Mouse (Mus musculus): Measurements from ENCODE around the gene A630023A22Rik. TPM values are rescaled to one million over a fixed set of nuclear protein-coding genes. Genes with fewer than 3 reads are reported as not detected.

Gene A630023A22Rik
- polyA plus RNA-seq, 1 experiment from 2014 or later, result not detected

GRCm38 (mm10) chr14:34015063-34015462 is 87.5 kb downstream of the A630023A22Rik start, which contains the start of gene Gm30083:
Gene Gm30083, minus strand, starts transcription at chr14:34015182.
- WGBS, result 88% methylated on average over 3 of the region's 3 CpGs
- no peaks in the 10 kb centered on the region for H3K27me3 ChIP-seq
- H3K36me3 ChIP-seq (replicated peaks), result no peaks in the 10 kb centered on the region
- no peaks in the 10 kb centered on the region for H3K9me3 ChIP-seq
- no peak for ATAC-seq (ENCODE audit: low FRiP score)
- no peak within 1 kb of the TSS for H3K4me3 ChIP-seq (replicated peaks)
- no peak within 1 kb of the TSS for H3K27ac ChIP-seq
- no peak within 1 kb of the TSS for H3K9ac ChIP-seq
- H3K4me1 ChIP-seq, result no peaks in the 10 kb centered on the region
- H3K4me2 ChIP-seq, result no peak within 1 kb of the TSS

GRCm38 (mm10) chr14:34002358-34002757 is 100.2 kb downstream of the A630023A22Rik start:
- no peak overlapping the region for H3K9ac ChIP-seq
- no peaks in the 10 kb centered on the region for H3K27me3 ChIP-seq
- no peaks in the 10 kb centered on the region for H3K9me3 ChIP-seq
- no peaks in the 10 kb centered on the region for H3K36me3 ChIP-seq (replicated peaks)
- no peak overlapping the region for H3K4me3 ChIP-seq (replicated peaks)
- no peak overlapping the region for H3K4me2 ChIP-seq
- H3K27ac ChIP-seq, result no peak overlapping the region
- WGBS, result 92% methylated on average over 5 of the region's 5 CpGs
- H3K4me1 ChIP-seq, result no peaks in the 10 kb centered on the region
- no peak for ATAC-seq (ENCODE audit: low FRiP score)

GRCm38 (mm10) chr14:34001445-34001844 is 101.1 kb downstream of the A630023A22Rik start:
- Histone ChIP-seq H3K27me3 (no peaks in the 10 kb centered on the region), H3K9ac (no peak overlapping the region), H3K4me2 (no peak overlapping the region)

More at GRCm38 (mm10) chr14:34001445-34001844, 101.1 kb downstream of the A630023A22Rik start:
- H3K9me3 ChIP-seq, result no peaks in the 10 kb centered on the region
- ATAC-seq (ENCODE audit: low FRiP score), result no peak
- no peak overlapping the region for H3K27ac ChIP-seq
- no peaks in the 10 kb centered on the region for H3K36me3 ChIP-seq (replicated peaks)
- no peak overlapping the region for H3K4me3 ChIP-seq (replicated peaks)
- no peaks in the 10 kb centered on the region for H3K4me1 ChIP-seq

Other genes starting within 250 kb of the A630023A22Rik start
- gene Gdf10, start 179.2 kb downstream of the A630023A22Rik start, polyA plus RNA-seq (2016; fragmentation: Nextera tagmentation; extraction: Ambion mirVana), result 1.7 and 2.5 TPM in 2 replicates
- not detected in 2 replicates for gene Gdf2, start 161.7 kb downstream of the A630023A22Rik start, polyA plus RNA-seq (2016; fragmentation: Nextera tagmentation; extraction: Ambion mirVana)
- gene Rbp3, start 148.8 kb downstream of the A630023A22Rik start, polyA plus RNA-seq (2016; fragmentation: Nextera tagmentation; extraction: Ambion mirVana), result not detected in 2 replicates
- 0.09 and 0.10 TPM in 2 replicates for gene Zfp488, start 124.0 kb downstream of the A630023A22Rik start, polyA plus RNA-seq (2016; fragmentation: Nextera tagmentation; extraction: Ambion mirVana)
- gene Gm30083, start 87.6 kb downstream of the A630023A22Rik start, polyA plus RNA-seq (2016; fragmentation: Nextera tagmentation; extraction: Ambion mirVana), result not detected in 2 replicates
- gene Gm5460, start 86.0 kb downstream of the A630023A22Rik start, polyA plus RNA-seq (2016; fragmentation: Nextera tagmentation; extraction: Ambion mirVana), result not detected in 2 replicates
- gene Antxrl, start 50.0 kb downstream of the A630023A22Rik start, polyA plus RNA-seq (2016; fragmentation: Nextera tagmentation; extraction: Ambion mirVana), result not detected in 2 replicates
- gene Anxa8, start 16.8 kb downstream of the A630023A22Rik start, polyA plus RNA-seq (2016; fragmentation: Nextera tagmentation; extraction: Ambion mirVana), result 0.24 and 0.61 TPM in 2 replicates
- gene Npy4r, start 49.7 kb upstream of the A630023A22Rik start, polyA plus RNA-seq (2016; fragmentation: Nextera tagmentation; extraction: Ambion mirVana), result 0.05 TPM in 1 of 2 replicates, not detected in the other
- 2.2 and 2.5 TPM in 2 replicates for gene Gprin2, start 98.9 kb upstream of the A630023A22Rik start, polyA plus RNA-seq (2016; fragmentation: Nextera tagmentation; extraction: Ambion mirVana)
- gene Syt15, start 116.8 kb upstream of the A630023A22Rik start, polyA plus RNA-seq (2016; fragmentation: Nextera tagmentation; extraction: Ambion mirVana), result 0.13 and 0.27 TPM in 2 replicates
- gene Shld2, start 207.7 kb upstream of the A630023A22Rik start, polyA plus RNA-seq (2016; fragmentation: Nextera tagmentation; extraction: Ambion mirVana), result 8.7 and 11.0 TPM in 2 replicates
- 85.9 and 87.8 TPM in 2 replicates for gene Glud1, start 208.0 kb upstream of the A630023A22Rik start, polyA plus RNA-seq (2016; fragmentation: Nextera tagmentation; extraction: Ambion mirVana)